Mouse (Mus musculus): Measurements from ENCODE around the gene Mrgprx2.
"Not testable (repeated sequence)": the region's sequence is repeated elsewhere in the genome, so short reads cannot be mapped to it uniquely, and the experiment has no call there.

Mrgprx2 gene

DNA sequence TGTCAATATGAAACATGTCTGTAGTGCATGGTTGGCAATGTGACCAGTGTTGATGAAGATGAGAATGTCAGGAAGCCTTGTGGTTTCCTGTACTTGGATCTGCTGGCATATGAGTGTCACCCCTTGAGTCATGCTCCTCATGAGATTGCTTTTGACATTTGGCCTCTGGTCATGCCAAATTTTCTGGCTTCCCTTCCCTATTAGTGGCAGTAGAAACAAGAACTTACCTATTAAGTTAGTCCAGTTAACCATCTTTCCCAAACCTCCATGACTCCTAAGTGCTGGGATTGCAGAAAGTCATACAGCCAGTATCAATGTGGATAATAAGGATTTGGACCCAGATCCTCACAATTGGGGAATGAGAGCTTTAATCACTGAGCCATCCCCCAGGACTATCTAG is at the start of gene Mrgprx2:
Gene Mrgprx2, minus strand, starts transcription at position 101 of the 400 bp plus-strand sequence.
- DNase-seq: no peak

DNA sequence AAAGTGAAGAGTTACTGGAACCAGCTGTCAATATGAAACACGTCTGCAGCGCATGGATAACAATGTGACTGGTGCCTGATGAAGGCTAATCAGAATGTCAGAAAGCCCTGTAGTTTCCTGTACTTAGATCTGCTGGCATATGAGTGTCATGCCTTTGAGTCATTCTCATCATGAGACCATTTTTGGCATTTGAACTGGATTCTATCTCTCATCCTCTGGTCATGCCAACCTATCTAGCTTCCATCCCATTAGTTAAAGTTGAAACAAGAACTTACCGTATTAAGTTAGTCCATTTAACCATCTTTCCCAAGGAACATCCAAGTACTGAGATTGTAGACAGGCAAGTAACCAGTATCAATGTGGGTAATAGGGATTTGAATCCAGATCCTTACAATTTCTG is 42.9 kb downstream of the Mrgprx2 start, which contains the start of gene Mrgprb1:
Gene Mrgprb1, minus strand, starts transcription at position 101 of the 400 bp plus-strand sequence.
- no peak for DNase-seq

DNA sequence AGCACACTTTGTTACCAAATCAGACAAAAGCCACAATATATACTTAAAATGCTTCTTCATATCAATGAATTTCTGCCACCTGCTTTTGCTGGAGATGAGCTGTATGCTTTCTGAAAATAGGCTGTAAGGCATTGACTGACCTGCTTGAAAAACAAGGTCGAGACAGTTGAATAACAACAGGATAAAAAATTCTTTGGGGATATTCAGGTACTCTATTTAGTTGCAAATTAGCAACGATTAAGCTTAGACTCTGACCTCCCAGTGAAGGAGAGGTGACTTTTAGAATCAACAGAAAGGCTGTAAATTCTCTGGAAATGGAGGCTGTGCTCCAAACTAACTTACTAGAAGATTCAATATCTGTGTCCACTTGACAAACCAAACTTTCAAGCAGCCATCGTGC is 62.5 kb downstream of the Mrgprx2 start:
- no peak for DNase-seq

DNA sequence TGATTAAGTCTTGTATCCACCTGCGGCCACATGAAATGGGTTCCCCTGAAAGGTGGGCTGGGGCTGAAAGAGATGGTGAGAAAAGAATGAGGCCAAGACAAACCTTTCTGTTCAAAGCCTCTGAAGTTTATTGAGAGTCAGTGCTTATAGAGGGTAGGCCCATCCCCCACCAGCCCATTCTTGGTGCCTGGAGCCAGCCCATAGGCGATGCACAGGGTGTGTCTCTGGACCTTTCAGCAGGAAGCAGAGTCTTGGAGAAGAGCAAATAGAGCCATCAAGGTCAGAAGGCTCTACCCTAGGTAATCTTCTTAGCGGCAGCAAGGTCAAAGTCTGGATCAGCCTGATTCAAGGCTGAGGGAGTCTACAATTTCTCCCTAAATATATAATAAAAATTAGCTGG is 63.2 kb downstream of the Mrgprx2 start:
- DNase-seq: not testable (repeated sequence)

Data from kidney, adult 11 months (tissue).